Mouse (Mus musculus): ENCODE data around the gene Slc30a5. TPM values are rescaled to one million over a fixed set of nuclear protein-coding genes. Genes with fewer than 3 reads are reported as not detected.
A peak's percentile ranks its signal among the peaks of the same experiment; 100 is the strongest.

Gene Slc30a5
- polyA plus RNA-seq (2012; rRNA removed): 21.2 and 29.4 TPM in 2 replicates

- H3K4me3 ChIP-seq (replicated peaks; ENCODE audit: extremely low read depth, low read depth, low read length): peak within 1 kb of the TSS; percentile 86
- WGBS: under 1% methylated on average over 93 of the region's 94 CpGs
- TF ChIP-seq POLR2A (IDR thresholded peaks at IDR 0.05; ENCODE audit: borderline replicate concordance, extremely low read depth, low read depth, low read length): peak; percentile 66; the same call in 1 of the 2 replicates
- peak; percentile 77 for TF ChIP-seq CTCF (IDR thresholded peaks at IDR 0.05; ENCODE audit: insufficient read depth, low read length)
These were observed at the start of gene Slc30a5 for GRCm38 (mm10) chr13:100832741-100833639. Gene Slc30a5, minus strand, starts transcription at chr13:100833427.

DNA sequence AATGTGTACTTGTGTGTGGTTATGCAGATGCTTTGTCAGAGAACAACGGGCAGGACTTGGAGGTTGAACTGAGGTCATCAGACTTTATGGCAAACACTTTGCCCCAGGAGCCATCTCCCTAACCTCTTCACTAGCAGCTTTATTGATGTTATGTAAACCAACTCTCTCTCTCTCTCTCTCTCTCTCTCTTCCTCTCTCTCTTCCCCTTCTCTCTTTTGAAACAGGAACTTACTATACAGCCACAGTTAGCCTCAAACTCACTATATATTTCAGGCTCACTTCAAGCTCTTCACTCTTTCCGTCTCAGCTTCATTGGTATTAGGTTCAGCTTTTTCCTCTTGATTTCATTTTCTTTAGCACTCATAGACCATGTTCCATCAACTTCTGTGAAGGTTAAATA, 48.7 kb upstream of the Slc30a5 start:
- H3K4me1 ChIP-seq (ENCODE audit: control insufficient read depth, insufficient read depth, low read length): no peaks in the 10 kb centered on the region
- H3K4me3 ChIP-seq (replicated peaks; ENCODE audit: extremely low read depth, low read depth, low read length): no peak overlapping the region
- 68% methylated on average over 2 of the region's 2 CpGs for WGBS
- TF ChIP-seq POLR2A (IDR thresholded peaks at IDR 0.05; ENCODE audit: borderline replicate concordance, extremely low read depth, low read depth, low read length): no peak
- TF ChIP-seq CTCF (IDR thresholded peaks at IDR 0.05; ENCODE audit: insufficient read depth, low read length): no peak
- DNase-seq: no peak

More at GRCm38 (mm10) chr13:100832741-100833639, at the start of gene Slc30a5:
- H3K4me1 ChIP-seq (ENCODE audit: control insufficient read depth, insufficient read depth, low read length): no peaks in the 10 kb centered on the region; the same call in 1 of the 2 replicates
- peak; percentile 99 for DNase-seq

GRCm38 (mm10) chr13:100879806-100880205, 46.6 kb upstream of the Slc30a5 start:
- no peak overlapping the region for H3K4me3 ChIP-seq (replicated peaks; ENCODE audit: extremely low read depth, low read depth, low read length)
- TF ChIP-seq CTCF (IDR thresholded peaks at IDR 0.05; ENCODE audit: insufficient read depth, low read length): no peak
- TF ChIP-seq POLR2A (IDR thresholded peaks at IDR 0.05; ENCODE audit: borderline replicate concordance, extremely low read depth, low read depth, low read length): no peak
- no peak for DNase-seq
- no peaks in the 10 kb centered on the region for H3K4me1 ChIP-seq (ENCODE audit: control insufficient read depth, insufficient read depth, low read length)
- 75% methylated on average over 3 of the region's 3 CpGs for WGBS

- no peak for DNase-seq
- no peak overlapping the region for H3K4me3 ChIP-seq (replicated peaks; ENCODE audit: extremely low read depth, low read depth, low read length)
- H3K4me1 ChIP-seq (ENCODE audit: control insufficient read depth, insufficient read depth, low read length): no peaks in the 10 kb centered on the region
- TF ChIP-seq POLR2A (IDR thresholded peaks at IDR 0.05; ENCODE audit: borderline replicate concordance, extremely low read depth, low read depth, low read length) (no peak), CTCF (IDR thresholded peaks at IDR 0.05; ENCODE audit: insufficient read depth, low read length) (no peak)
- 75% methylated on average over 3 of the region's 3 CpGs for WGBS
These were observed 46.1 kb upstream of the Slc30a5 start for GRCm38 (mm10) chr13:100879326-100879725.

DNA sequence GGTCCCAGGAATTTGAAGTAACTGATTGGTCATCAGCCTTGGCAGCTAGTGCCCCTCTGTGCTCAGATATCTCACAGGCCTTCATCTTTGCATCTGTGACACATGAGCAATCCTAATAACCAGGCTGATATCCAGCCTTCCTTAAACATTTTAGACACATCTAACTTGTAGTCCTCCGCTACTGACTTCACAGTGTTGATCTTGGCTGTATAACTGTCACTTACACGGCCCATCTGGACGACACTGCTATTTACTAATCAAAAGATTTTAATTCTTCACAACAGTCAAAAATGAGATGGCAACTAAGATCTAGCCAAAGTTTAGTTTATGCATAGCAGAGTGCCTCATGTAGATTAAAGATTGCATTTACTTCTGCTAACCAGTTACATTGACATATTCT, 45.0 kb upstream of the Slc30a5 start:
- 64% methylated on average over 3 of the region's 3 CpGs for WGBS
- Histone ChIP-seq H3K4me3 (replicated peaks; ENCODE audit: extremely low read depth, low read depth, low read length) (no peak overlapping the region), H3K4me1 (ENCODE audit: control insufficient read depth, insufficient read depth, low read length) (no peaks in the 10 kb centered on the region)
- TF ChIP-seq CTCF (IDR thresholded peaks at IDR 0.05; ENCODE audit: insufficient read depth, low read length) (no peak), POLR2A (IDR thresholded peaks at IDR 0.05; ENCODE audit: borderline replicate concordance, extremely low read depth, low read depth, low read length) (no peak)
- DNase-seq: no peak

DNA sequence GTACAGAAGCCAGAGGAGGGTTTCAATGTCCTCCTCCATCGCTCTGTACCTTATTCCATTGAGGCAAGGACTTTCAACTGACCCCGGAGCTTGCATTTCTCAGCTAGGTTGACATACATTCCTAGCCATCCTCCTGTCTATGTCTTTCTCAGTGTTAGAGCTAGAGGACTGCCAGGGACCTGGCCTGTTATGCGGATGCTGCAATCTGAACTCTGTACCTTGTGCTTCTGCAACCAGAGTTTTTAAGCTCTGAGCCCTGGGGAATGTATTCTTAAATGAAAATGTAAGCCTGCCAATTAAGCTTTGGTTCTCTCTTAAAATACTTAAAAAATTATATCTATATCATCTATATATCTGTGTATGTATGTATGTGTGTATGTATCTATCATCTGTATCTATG, 44.5 kb upstream of the Slc30a5 start:
- Histone ChIP-seq H3K4me1 (ENCODE audit: control insufficient read depth, insufficient read depth, low read length) (no peaks in the 10 kb centered on the region), H3K4me3 (replicated peaks; ENCODE audit: extremely low read depth, low read depth, low read length) (no peak overlapping the region)
- WGBS: 93% methylated on average over 3 of the region's 3 CpGs
- no peak for TF ChIP-seq POLR2A (IDR thresholded peaks at IDR 0.05; ENCODE audit: borderline replicate concordance, extremely low read depth, low read depth, low read length)
- no peak for TF ChIP-seq CTCF (IDR thresholded peaks at IDR 0.05; ENCODE audit: insufficient read depth, low read length)
- DNase-seq: no peak

DNA sequence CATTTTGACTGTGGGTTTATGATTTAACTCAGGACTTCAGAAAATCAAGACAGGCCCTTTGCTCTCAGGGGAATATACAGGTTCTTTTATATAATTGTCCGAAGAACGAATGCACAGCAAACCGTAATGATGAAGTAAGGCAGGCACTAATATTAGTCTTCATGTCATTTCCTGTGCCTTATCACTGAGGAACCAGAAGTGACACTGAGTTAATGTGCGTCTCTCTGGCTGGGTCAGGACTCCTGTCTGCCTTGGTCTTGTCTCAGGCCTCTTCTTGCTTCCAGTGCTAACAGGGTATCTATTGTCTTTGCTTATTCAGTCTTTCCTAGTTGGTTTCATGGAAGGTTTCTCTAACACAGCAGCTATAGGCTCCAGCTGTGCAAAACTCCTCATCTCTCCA, 41.9 kb upstream of the Slc30a5 start:
- 38% methylated on average over 4 of the region's 4 CpGs for WGBS
- TF ChIP-seq CTCF (IDR thresholded peaks at IDR 0.05; ENCODE audit: insufficient read depth, low read length) (no peak), POLR2A (IDR thresholded peaks at IDR 0.05; ENCODE audit: borderline replicate concordance, extremely low read depth, low read depth, low read length) (no peak)
- Histone ChIP-seq H3K4me3 (replicated peaks; ENCODE audit: extremely low read depth, low read depth, low read length) (no peak overlapping the region), H3K4me1 (ENCODE audit: control insufficient read depth, insufficient read depth, low read length) (no peaks in the 10 kb centered on the region)
- no peak for DNase-seq

GRCm38 (mm10) chr13:100874588-100874987, 41.4 kb upstream of the Slc30a5 start:
- TF ChIP-seq POLR2A (IDR thresholded peaks at IDR 0.05; ENCODE audit: borderline replicate concordance, extremely low read depth, low read depth, low read length): no peak
- no peak for TF ChIP-seq CTCF (IDR thresholded peaks at IDR 0.05; ENCODE audit: insufficient read depth, low read length)

GRCm38 (mm10) chr13:100873530-100873929, 40.3 kb upstream of the Slc30a5 start:
- no peak overlapping the region for H3K4me3 ChIP-seq (replicated peaks; ENCODE audit: extremely low read depth, low read depth, low read length)

More at GRCm38 (mm10) chr13:100874588-100874987, 41.4 kb upstream of the Slc30a5 start:
- H3K4me3 ChIP-seq (replicated peaks; ENCODE audit: extremely low read depth, low read depth, low read length): no peak overlapping the region
- WGBS: 61% methylated on average over 3 of the region's 3 CpGs
- no peaks in the 10 kb centered on the region for H3K4me1 ChIP-seq (ENCODE audit: control insufficient read depth, insufficient read depth, low read length)
- no peak for DNase-seq

More at GRCm38 (mm10) chr13:100873530-100873929, 40.3 kb upstream of the Slc30a5 start:
- 78% methylated on average over 8 of the region's 8 CpGs for WGBS
- H3K4me1 ChIP-seq (ENCODE audit: control insufficient read depth, insufficient read depth, low read length): no peaks in the 10 kb centered on the region
- TF ChIP-seq POLR2A (IDR thresholded peaks at IDR 0.05; ENCODE audit: borderline replicate concordance, extremely low read depth, low read depth, low read length): no peak
- TF ChIP-seq CTCF (IDR thresholded peaks at IDR 0.05; ENCODE audit: insufficient read depth, low read length): no peak
- no peak for DNase-seq

All from lung, adult 2 months (tissue).